Mouse (Mus musculus): Measurements from ENCODE around the gene Vmn2r59. TPM values are rescaled to one million over a fixed set of nuclear protein-coding genes. Genes with fewer than 3 reads are reported as not detected.
"Not testable (repeated sequence)": the region's sequence is repeated elsewhere in the genome, so short reads cannot be mapped to it uniquely, and the experiment has no call there.

The Vmn2r59 gene
- not detected in 2 replicates for polyA plus RNA-seq (2015; fragmentation: Nextera tagmentation; extraction: Ambion mirVana)

GRCm38 (mm10) chr7:42058923-42059322 lies at the start of gene Vmn2r59:
Gene Vmn2r59 (minus strand): TSS chr7:42059023.
- H3K9ac ChIP-seq = no peak within 1 kb of the TSS
- no peaks in the 10 kb centered on the region for H3K27me3 ChIP-seq (replicated peaks)
- H3K27ac ChIP-seq = no peak within 1 kb of the TSS
- H3K36me3 ChIP-seq = no peaks in the 10 kb centered on the region
- no peak within 1 kb of the TSS for H3K4me3 ChIP-seq (replicated peaks)
- no peaks in the 10 kb centered on the region for H3K4me1 ChIP-seq
- no peak within 1 kb of the TSS for H3K4me2 ChIP-seq
- no peaks in the 10 kb centered on the region for H3K9me3 ChIP-seq
- no peak for ATAC-seq (ENCODE audit: insufficient read depth, low FRiP score, low read depth)

GRCm38 (mm10) chr7:42107470-42107869 lies 48.6 kb upstream of the Vmn2r59 start, which contains the start of gene Vmn2r60:
Gene Vmn2r60 (plus strand): TSS chr7:42107770.
- WGBS = 69% methylated on average over 2 of the region's 2 CpGs
- no peaks in the 10 kb centered on the region for H3K27me3 ChIP-seq (replicated peaks)
- no peaks in the 10 kb centered on the region for H3K4me1 ChIP-seq
- H3K4me2 ChIP-seq = no peak within 1 kb of the TSS
- H3K9me3 ChIP-seq = no peaks in the 10 kb centered on the region
- no peaks in the 10 kb centered on the region for H3K36me3 ChIP-seq
- ATAC-seq (ENCODE audit: insufficient read depth, low FRiP score, low read depth) = no peak
- no peak within 1 kb of the TSS for H3K9ac ChIP-seq
- no peak within 1 kb of the TSS for H3K4me3 ChIP-seq (replicated peaks)
- no peak within 1 kb of the TSS for H3K27ac ChIP-seq

- not testable (repeated sequence) for H3K27ac ChIP-seq; H3K4me1 ChIP-seq; ATAC-seq (ENCODE audit: insufficient read depth, low FRiP score, low read depth); H3K9ac ChIP-seq; H3K4me3 ChIP-seq (replicated peaks); H3K36me3 ChIP-seq; H3K4me2 ChIP-seq; H3K9me3 ChIP-seq; H3K27me3 ChIP-seq (replicated peaks)
- WGBS = 72% methylated on average over 14 of the region's 14 CpGs
Measured at GRCm38 (mm10) chr7:42107061-42107460, 48.2 kb upstream of the Vmn2r59 start.

Other genes with a start within 250 kb of the Vmn2r59 start
- gene Vmn2r58, start 186.3 kb downstream of the Vmn2r59 start, polyA plus RNA-seq (2015; fragmentation: Nextera tagmentation; extraction: Ambion mirVana) = not detected in 2 replicates
- gene Vmn2r60, start 48.7 kb upstream of the Vmn2r59 start, polyA plus RNA-seq (2015; fragmentation: Nextera tagmentation; extraction: Ambion mirVana) = not detected in 2 replicates
- gene Vmn2r61, start 201.0 kb upstream of the Vmn2r59 start, polyA plus RNA-seq (2015; fragmentation: Nextera tagmentation; extraction: Ambion mirVana) = not detected in 2 replicates